Mouse (Mus musculus) right cerebral cortex, postnatal 14 days (tissue): ENCODE data around the gene Aloxe3.

Experiments used
- DNase-seq: peaks from one replicate; pipeline ENCODE4 v3.0.0; 2022

Aloxe3 gene

GRCm38 (mm10) chr11:69109032-69109900 lies 16.4 kb upstream of the Aloxe3 start:
- DNase-seq: no peak

- peak; percentile 91 for DNase-seq
Measured at GRCm38 (mm10) chr11:69110319-69111046, 15.2 kb upstream of the Aloxe3 start.

- DNase-seq: no peak
Measured at GRCm38 (mm10) chr11:69111051-69111810, 14.5 kb upstream of the Aloxe3 start.

- no peak for DNase-seq
Measured at GRCm38 (mm10) chr11:69111865-69112264, 13.8 kb upstream of the Aloxe3 start.

- DNase-seq: no peak
Measured at GRCm38 (mm10) chr11:69114018-69114417, 11.7 kb upstream of the Aloxe3 start.

GRCm38 (mm10) chr11:69114621-69115020 lies 11.1 kb upstream of the Aloxe3 start:
- DNase-seq: no peak

- peak; percentile 2 for DNase-seq
Measured at GRCm38 (mm10) chr11:69116843-69117242, 8.9 kb upstream of the Aloxe3 start.

- DNase-seq: peak; percentile 49
Measured at GRCm38 (mm10) chr11:69117737-69118695, 7.7 kb upstream of the Aloxe3 start.

- peak; percentile 68 for DNase-seq
Measured at GRCm38 (mm10) chr11:69118765-69119164, 6.9 kb upstream of the Aloxe3 start.

GRCm38 (mm10) chr11:69119446-69120155 lies 6.1 kb upstream of the Aloxe3 start:
- DNase-seq: no peak

GRCm38 (mm10) chr11:69120221-69121000 lies 5.3 kb upstream of the Aloxe3 start, which contains the start of gene Hes7:
Hes7 (plus strand) TSS chr11:69120404.
- DNase-seq: peak; percentile 4

GRCm38 (mm10) chr11:69121001-69121740 lies 4.5 kb upstream of the Aloxe3 start:
- peak; percentile 27 for DNase-seq

GRCm38 (mm10) chr11:69121741-69122335 lies 3.9 kb upstream of the Aloxe3 start:
- peak; percentile 59 for DNase-seq

GRCm38 (mm10) chr11:69122336-69122951 lies 3.3 kb upstream of the Aloxe3 start, which contains the start of gene 9130213A22Rik:
9130213A22Rik (minus strand) TSS chr11:69122589.
- DNase-seq: peak; percentile 90

GRCm38 (mm10) chr11:69123056-69123692 lies 2.5 kb upstream of the Aloxe3 start:
- peak; percentile 88 for DNase-seq

GRCm38 (mm10) chr11:69123693-69124497 lies 1.8 kb upstream of the Aloxe3 start:
- DNase-seq: peak; percentile 88

- DNase-seq: peak; percentile 63
Measured at GRCm38 (mm10) chr11:69124498-69124847, 1.2 kb upstream of the Aloxe3 start.
